Mouse (Mus musculus): ENCODE measurements around the gene B3galt6.

The B3galt6 gene

DNA sequence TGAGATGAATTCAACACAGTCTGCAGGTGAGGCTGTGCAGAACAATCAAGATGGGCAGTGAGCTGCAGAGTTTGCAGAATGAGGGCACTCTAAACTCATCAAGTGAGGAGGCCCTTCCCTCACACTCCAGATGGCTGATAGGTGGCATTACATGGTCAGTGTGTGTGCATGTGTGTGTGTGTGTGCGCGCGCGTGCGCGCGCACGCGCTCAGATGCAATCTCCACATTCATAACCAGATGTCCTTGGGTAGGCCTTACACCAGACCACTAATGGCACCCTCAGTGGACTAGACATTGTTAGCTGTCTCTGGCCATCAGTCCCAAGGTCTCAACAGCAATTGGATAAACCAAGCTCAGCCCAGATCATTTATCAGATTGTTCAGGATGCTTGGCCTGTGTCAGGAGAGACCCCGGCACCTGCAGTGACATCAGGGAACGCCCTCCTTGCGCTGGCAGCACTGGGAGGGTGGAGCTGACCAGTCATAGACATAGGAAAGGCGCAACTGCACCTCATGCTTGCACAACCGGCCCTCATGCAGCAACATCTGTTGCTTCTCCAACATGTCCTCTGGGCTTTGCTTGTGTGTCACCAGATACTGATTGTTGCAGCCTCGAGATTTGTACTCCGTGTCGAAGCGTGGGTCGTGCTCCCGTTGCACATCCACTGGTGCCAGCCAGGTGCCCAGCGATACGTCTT, 1.1 kb downstream of the B3galt6 start:
- DNase-seq, result no peak

DNA sequence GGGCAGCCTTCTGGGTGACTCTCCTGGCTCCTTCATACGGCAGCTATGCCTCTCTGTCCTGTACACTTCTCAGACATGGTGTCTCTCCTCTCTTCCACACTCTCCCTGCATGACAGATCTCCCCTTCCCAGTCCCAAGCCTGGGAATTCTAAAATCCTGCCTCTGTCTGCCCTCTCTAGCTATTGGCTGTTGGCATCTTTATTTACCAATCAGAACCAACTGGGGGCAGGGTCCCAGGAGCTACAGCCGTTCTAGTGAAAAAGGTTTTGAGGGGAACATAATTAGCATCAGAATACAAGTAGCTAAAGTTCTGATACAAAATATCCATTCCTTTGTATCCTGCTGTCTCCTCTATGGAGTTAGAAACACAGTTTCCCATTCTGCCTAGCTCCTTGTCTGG, 8.7 kb downstream of the B3galt6 start:
- DNase-seq, result no peak

DNA sequence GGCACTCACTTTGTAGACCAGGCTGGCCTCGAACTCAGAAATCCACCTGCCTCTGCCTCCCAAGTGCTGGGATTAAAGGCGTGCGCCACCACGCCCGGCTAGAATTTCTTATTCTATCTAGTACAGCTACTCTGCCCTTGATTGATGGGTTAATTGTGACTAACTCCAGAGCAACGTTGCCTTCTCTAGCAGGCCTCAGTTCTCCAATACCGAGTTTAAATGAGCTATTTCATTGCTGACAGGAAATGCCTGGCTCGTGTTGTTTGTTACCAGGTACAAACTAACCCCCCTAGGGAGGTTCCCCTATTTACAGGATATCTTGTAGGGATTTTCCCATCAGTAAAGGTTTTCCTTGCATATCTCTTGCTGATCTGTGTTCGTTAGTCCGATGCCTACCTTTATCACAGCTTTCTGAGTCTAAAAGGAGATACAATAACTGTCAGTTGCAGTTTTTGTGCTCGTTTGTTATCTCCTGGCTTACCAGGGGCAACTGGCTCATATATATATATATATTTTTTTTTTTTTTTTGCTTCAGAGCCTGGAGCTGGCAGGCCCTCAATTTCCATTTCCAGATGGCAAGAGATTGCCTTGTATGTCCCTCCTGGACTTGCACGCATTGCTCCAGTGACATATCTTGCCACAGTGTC, 10.9 kb downstream of the B3galt6 start:
- no peak for DNase-seq

DNA sequence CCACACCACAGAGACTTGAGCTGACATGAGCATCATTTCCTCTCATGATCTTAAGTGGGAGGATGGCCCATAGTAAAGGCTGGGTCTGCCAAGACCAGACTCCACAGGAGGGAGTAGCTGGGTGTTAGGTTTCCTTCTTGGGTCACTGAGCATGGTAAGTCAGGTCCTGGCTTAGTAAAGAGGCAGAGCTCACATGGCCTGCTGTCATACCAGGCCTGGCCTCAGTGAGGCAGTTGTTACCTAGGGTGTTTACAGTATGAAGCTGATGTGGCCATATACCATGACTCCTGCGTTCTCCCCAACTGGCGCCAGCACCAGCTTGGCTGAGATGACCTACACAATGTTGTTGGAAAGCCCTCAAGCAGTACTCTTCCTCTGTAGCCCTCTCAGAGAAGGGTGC, 19.2 kb downstream of the B3galt6 start:
- no peak for DNase-seq

DNA sequence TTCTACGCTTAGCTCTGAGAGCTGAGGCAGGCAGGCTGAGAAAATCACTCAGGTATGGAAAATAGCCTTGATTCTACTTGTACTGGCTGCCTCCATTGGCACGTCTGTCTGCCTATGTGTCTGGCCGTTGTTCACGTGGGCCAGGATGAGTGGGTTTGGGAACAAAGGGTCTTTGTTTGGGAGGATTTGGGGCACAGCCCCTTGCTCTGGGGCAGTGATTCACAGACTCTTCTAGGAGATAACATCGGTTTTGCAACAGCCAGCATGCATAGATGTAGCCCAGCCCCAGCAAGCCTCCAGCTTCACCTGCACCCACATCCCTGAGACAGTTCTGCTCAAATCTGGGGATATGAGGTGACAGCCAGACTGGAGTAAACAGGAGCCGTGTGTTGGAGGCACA, 19.8 kb downstream of the B3galt6 start:
- no peak for DNase-seq

DNA sequence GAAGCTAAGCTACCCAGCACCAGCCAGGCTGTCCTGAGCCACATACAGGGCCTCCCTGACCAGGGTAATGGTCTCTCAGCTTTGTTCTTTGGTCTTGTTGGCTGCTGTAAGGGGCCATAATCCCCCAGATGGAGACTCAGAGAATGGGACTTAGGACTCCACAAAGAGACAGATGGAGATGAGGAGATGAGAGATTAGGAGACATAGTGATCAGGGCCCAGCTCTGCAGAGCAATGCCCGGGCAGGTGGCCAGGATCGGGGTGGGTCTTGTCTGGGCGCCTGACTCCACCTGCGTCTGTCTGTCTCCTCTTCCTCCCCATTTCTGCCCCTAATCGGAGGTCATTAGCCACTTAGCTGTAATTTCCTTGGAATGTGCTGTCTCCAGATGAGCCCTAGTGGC, 22.2 kb downstream of the B3galt6 start:
- no peak for DNase-seq

DNA sequence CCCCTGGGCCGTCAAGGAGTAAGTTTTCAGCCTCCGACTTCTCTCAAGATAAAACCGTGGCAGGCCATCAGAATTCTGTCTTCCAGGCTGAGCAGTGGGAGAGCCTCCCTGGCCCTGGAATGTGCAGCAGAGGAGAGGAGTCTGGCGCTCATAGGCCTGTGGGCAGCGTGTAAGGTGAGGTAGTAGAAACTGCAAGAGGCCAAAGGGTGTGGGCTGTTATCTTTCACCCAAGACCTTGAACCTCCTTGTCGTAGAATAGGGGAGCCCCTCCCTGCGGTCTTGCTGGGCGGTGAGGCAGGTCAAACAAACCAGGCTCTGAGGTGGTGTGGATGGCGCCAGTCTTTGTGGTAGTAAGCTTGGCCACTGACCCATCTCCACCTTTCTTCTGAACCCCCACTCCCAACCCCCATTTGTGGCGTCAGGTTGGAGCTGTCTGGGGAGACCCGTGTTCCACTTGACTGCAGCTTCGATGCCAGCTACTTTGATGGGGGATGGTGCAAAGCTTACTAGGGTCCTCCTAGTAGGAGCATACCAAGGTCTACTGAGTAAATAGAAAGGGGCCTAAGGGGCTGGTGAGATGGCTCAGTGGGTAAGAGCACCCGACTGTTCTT, 23.3 kb downstream of the B3galt6 start:
- no peak for DNase-seq

DNA sequence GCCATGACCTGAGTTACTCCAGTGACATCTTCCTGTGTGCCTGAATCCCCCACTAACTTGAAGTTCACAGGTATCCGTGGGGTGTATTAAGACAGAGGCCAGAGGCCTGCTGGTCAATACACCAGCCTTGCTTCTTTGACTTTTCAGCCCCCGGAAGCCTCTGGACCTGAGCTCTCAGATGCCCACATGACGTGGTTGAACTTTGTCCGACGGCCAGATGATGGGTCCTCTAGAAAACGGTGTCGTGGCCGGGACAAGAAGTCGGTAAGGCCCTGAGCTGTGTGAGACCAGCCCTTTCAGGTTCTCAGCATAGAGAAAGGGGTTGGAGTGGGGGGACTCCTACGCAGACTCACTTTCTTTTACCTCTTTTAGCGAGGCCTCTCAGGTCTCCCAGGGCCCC, 28.1 kb downstream of the B3galt6 start:
- DNase-seq, result peak; percentile 58 to 72

DNA sequence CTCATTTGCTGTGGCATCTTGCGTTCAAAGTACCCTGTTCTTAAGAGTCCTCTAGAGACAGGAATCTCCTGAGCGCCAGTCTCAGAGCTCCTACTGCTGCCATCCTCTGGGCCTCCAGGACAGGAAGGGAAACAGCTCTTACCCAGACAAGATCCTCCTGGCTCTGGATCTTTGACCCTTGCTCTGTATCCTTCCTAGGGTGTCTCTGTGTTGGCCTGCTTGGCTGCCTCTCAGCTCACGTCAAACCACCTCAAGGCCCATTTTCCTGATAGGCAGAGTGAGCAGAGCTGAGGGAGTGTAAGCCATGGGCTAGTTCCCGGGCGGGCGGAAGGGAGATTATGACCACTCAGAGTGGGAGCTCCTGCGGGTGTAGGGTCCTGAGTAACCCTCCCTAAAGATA, 29.3 kb downstream of the B3galt6 start:
- DNase-seq, result peak; percentile 49 to 78

DNA sequence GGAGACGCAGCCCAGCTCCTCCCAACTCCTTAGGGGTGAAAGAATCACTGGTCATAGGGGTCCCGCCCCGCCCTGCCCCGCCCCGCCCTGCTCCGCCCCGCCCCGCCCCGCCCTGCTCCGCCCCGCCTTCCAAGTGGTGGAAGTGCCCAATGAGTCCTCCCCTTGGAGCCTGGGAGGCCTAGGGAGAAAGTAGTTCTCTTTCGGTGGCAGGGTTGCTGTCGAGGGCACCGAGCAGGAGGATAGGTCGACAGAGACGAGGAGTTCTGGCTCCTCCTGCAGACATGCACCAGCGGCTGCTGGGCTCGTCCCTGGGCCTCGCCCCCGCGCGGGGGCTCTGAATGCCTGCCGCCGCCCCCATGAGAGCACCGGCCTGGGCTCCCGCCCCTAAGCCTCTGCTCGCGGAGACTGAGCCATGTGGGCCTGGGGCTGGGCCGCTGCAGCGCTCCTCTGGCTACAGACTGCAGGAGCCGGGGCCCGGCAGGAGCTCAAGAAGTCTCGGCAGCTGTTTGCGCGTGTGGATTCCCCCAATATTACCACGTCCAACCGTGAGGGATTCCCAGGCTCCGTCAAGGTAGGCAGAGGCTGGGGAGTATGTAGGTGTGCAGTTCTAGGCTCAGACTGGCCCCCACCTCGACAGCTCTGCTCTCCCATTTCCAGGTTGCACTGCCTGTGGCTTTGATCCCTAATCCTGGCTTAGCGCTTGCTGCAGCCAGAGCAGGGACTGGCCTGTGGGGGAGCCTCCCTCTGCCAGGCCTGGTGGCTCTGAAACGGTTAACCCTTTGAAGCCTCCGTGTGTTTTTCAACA, 30.1 kb downstream of the B3galt6 start, which contains the start of gene C1qtnf12:
TSS of gene C1qtnf12 (plus strand) at position 152 of the 805 bp plus-strand sequence.
- DNase-seq, result peak; percentile 65 to 87

DNA sequence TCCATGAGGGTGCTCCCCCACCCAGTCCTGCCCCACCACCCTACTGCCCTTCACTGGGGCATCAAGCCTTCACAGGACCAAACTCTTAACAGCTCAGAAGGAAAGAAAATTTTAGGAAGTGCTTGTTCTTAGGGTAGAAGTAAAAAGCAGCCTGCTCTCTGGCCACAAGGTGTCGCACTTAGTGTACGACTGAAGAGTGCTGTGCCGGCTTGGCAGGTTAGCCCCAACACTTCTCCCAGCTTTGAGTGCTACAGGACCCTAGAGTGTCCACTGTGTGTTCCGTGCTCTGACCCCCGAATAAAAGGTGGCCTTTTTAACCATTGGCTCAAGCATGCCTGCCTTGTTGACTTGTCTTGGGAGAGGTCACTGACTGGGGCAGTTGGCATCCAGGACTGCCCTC, 33.2 kb downstream of the B3galt6 start:
- DNase-seq, result peak; percentile 85 to 88

DNA sequence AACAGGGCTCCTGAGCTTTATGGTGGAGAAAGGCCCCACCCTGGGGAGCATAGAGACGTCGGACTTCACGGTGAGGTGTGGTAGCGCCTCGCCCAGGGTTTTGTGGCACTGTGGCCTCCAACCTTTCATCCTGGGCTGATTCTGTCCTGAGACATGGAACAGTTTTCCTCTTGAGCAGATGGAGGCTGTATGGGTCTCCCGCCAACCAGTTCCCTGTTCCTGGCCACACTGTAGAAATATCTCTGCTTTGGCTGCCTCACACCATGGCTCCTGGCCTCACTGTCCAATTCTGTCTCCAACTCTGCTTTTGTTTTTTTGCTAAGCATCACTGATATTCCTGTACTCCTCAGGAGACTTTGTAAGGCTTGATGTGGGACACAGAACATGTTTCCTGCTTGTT, 37.0 kb downstream of the B3galt6 start:
- DNase-seq, result no peak

DNA sequence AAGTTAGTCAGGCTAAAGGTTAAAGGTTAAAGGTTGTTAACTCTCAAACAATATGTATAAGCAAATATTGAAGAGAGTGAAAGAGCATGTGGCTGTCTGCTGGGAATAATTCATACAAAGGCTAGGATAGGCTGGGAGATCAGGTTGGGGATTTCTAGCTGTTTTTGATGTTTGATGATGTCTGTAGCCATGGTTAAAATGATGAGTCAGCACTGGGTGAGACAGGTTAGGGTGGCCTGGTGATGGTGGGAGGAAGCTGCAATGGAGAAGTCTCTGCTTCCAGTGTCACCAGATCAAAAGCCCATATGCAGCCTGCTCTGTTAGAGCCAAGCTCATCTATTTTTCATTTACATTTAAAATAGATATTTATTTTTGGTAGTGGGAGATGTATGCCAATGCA, 45.4 kb downstream of the B3galt6 start:
- no peak for DNase-seq

DNA sequence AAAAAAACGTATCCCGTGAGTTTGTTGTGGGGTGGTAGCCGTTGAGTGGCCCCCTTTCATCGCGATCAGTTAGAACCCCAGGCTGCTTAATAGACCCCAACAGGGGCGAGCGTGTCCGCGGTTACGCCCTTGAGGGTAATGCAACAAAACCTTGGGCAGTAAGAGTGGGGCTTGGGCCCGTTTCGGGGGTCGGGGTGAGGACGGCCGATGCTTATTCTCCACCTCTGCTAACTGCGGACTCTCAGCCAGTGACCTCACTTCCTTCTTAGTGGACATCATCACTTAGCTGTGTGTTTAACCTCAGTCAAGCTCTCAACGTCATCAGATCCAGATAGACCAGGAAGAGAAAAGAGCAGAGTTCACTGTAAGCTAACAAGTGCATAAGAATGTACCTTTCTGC, 48.2 kb downstream of the B3galt6 start:
- peak in 1 of 2 experiments; percentile 47 for DNase-seq

DNA sequence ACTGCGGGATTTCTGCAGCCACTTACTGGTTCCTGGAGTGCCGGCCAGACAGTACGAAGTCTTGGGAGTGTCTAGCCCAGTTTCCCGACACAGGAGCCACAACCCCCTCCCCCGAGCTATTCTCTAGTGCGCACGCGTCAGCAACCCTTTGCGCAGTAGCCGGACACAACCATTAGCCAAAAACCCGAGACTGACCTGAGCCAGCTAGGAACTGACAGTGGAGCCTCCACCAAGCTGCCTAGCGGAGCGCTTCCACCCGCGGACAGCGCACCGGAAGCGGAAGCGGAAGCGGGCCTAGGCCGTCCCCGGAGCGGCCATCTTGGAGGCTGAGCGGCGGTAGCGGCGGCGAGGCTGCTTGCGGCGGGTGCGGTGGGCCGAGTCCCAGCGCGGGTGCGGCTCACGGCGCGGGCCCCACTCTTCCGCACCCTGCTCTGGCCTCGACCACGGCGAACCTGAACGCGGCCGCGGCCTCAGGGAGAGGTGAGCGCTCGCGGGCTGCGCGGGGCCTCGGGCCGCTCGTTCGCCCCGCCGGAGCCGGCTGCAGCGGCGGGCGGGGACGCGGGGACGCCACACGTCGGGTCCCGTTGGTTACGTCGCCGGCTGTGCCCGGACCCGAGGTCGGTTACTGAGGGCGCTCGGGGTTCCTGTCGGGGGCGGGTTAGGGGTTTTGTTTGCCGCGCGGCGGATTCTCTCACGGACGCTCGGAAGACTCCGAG, 48.8 kb downstream of the B3galt6 start, which contains the start of gene Ube2j2:
TSS of gene Ube2j2 (plus strand) at position 298 of the 716 bp plus-strand sequence.
- DNase-seq, result peak; percentile 91 to 97

DNA sequence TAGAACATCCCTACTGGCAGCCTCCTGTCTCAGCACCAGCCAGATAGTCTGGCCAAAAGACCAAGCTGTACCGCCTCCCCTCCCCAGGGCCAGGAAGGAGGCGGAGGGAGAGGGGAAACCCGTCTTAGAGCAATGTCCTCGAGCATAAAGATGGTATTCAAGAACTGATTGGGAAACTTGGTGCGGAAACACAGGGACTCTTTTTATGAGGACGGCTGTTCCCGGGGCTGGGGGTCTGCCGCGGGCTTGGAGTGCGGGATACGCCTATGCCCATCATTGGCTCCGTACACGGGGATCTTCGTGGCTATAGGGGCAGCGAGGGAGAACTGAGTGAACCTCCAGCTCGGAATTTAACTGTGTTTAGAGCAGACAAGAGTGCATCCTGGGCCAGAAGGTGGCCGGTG, 49.4 kb downstream of the B3galt6 start:
- DNase-seq, result peak in 1 of 2 experiments; percentile 44

All from kidney, postnatal 25 days (tissue).